In the genomic region with DNA sequence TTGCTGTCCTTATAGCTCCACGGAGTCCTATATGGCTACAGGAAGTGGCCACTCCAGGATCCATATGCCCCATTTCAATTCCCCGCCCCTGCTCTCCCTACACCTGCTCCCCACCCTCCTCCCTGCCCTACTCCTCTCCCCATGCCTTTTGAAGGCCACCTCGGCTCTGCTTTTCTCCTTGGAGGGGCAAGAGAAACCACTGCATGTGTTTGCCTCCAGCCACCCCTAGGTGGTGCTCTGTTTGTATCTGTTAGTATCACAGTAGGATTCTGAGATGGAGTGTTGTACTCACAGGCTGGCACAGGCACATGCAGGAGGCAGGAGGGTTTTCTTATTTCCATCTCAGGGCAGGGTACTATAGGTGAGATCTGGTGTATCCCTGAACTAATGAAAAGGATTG, we compare ENCODE assay signal across 8 mouse cellular contexts.
DNase-seq lines count a peak whose midpoint lies in the region; ATAC-seq lines count a peak whose summit lies in the region.

No protein-coding gene starts in this region.

- H3K27ac ChIP-seq in embryonic facial prominence, embryonic 11.5 days (replicated peaks; ENCODE audit: low read depth, low read length): no peak overlapping the region
- no peak overlapping the region for H3K27ac ChIP-seq in hindbrain, embryonic 14.5 days
- H3K27ac ChIP-seq in midbrain, embryonic 15.5 days: no peak overlapping the region

- no peak overlapping the region for H3K9ac ChIP-seq in embryonic facial prominence, embryonic 11.5 days (replicated peaks; ENCODE audit: low read length)
- no peak overlapping the region for H3K9ac ChIP-seq in hindbrain, embryonic 14.5 days
- no peak overlapping the region for H3K9ac ChIP-seq in midbrain, embryonic 15.5 days

- H3K9me3 ChIP-seq in embryonic facial prominence, embryonic 11.5 days (replicated peaks; ENCODE audit: control insufficient read depth, low read length): no peaks in the 10 kb centered on the region
- H3K9me3 ChIP-seq in hindbrain, embryonic 14.5 days (ENCODE audit: control insufficient read depth, low read length): no peaks in the 10 kb centered on the region
- no peaks in the 10 kb centered on the region for H3K9me3 ChIP-seq in midbrain, embryonic 15.5 days

- H3K36me3 ChIP-seq in embryonic facial prominence, embryonic 11.5 days (replicated peaks; ENCODE audit: control insufficient read depth, insufficient read depth, low read depth, low read length): no peaks in the 10 kb centered on the region
- no peaks in the 10 kb centered on the region for H3K36me3 ChIP-seq in hindbrain, embryonic 14.5 days (replicated peaks; ENCODE audit: control insufficient read depth, insufficient read depth)
- H3K36me3 ChIP-seq in midbrain, embryonic 15.5 days (replicated peaks): no peaks in the 10 kb centered on the region
- no peaks in the 10 kb centered on the region for H3K36me3 ChIP-seq in splenic B cell, adult 2 months (ENCODE audit: control insufficient read depth, insufficient read depth, low read length, poor library complexity, severe bottlenecking)

- no peaks in the 10 kb centered on the region for H3K27me3 ChIP-seq in embryonic facial prominence, embryonic 11.5 days (ENCODE audit: control insufficient read depth, insufficient read depth, low read length)
- H3K27me3 ChIP-seq in hindbrain, embryonic 14.5 days (ENCODE audit: control insufficient read depth, insufficient read depth, low read length): no peaks in the 10 kb centered on the region
- no peaks in the 10 kb centered on the region for H3K27me3 ChIP-seq in midbrain, embryonic 15.5 days (replicated peaks)
- H3K27me3 ChIP-seq in splenic B cell, adult 2 months (ENCODE audit: control insufficient read depth, insufficient read depth, low read length, poor library complexity, severe bottlenecking): no peaks in the 10 kb centered on the region; the same call in 1 of the 2 replicates

- no peak overlapping the region for H3K4me2 ChIP-seq in embryonic facial prominence, embryonic 11.5 days (ENCODE audit: low read depth, low read length)
- H3K4me2 ChIP-seq in hindbrain, embryonic 14.5 days (replicated peaks): no peak overlapping the region
- no peak overlapping the region for H3K4me2 ChIP-seq in midbrain, embryonic 15.5 days

- 45% methylated on average over 3 of the region's 3 CpGs for WGBS in embryonic facial prominence, embryonic 11.5 days
- WGBS in hindbrain, embryonic 14.5 days: 41% methylated on average over 3 of the region's 3 CpGs
- 33% methylated on average over 3 of the region's 3 CpGs for WGBS in midbrain, embryonic 15.5 days

- 0 out of 2 replicates have a peak, but pooled peaks have one; percentile 52 for ATAC-seq in embryonic facial prominence, embryonic 11.5 days (replicated peaks; ENCODE audit: insufficient number of reproducible peaks, low FRiP score, low TSS enrichment, low read depth)
- no peak for ATAC-seq in hindbrain, embryonic 14.5 days (ENCODE audit: low FRiP score)
- peak; percentile 78 for ATAC-seq in midbrain, embryonic 15.5 days (replicated peaks)

- intact Hi-C loops in heart, postnatal 25 days (cut with DNase I): loop anchor here (1.0 to 5.0 kb wide), 2 partner anchors 178 to 287 kb away; no protein-coding TSS in a partner anchor

- DNase-seq in heart, adult 8-10 months (ENCODE audit: low spot score): peak; percentile 42
- DNase-seq in heart, postnatal 25 days (ENCODE audit: low spot score): no peak
- peak; percentile 75 for DNase-seq in adrenal gland, postnatal 14 days
- DNase-seq in embryonic facial prominence, embryonic 11.5 days (ENCODE audit: low spot score): peak; percentile 72
- peak; percentile 67 for DNase-seq in hindbrain, embryonic 14.5 days (ENCODE audit: low spot score)
- DNase-seq in left cerebral cortex, adult 8-10 months (ENCODE audit: low spot score in 2 of 2): peak; percentile 51 to 65
- DNase-seq in splenic B cell, adult 2 months (ENCODE audit: low read depth, low spot score): peak; percentile 40

- H3K4me3 ChIP-seq in embryonic facial prominence, embryonic 11.5 days (ENCODE audit: low read depth, low read length): no peak overlapping the region
- H3K4me3 ChIP-seq in hindbrain, embryonic 14.5 days (replicated peaks; ENCODE audit: low read length): no peak overlapping the region
- H3K4me3 ChIP-seq in midbrain, embryonic 15.5 days: no peak overlapping the region

- H3K4me1 ChIP-seq in embryonic facial prominence, embryonic 11.5 days (ENCODE audit: control insufficient read depth, insufficient read depth, low read length): no peaks in the 10 kb centered on the region
- no peaks in the 10 kb centered on the region for H3K4me1 ChIP-seq in hindbrain, embryonic 14.5 days (replicated peaks; ENCODE audit: control insufficient read depth, insufficient read depth, low read length)
- H3K4me1 ChIP-seq in midbrain, embryonic 15.5 days: no peaks in the 10 kb centered on the region
